Mouse (Mus musculus): ENCODE measurements around the gene Susd2. TPM values are rescaled to one million over a fixed set of nuclear protein-coding genes. Genes with fewer than 3 reads are reported as not detected.

Susd2 gene
- polyA plus RNA-seq, 1 experiment from 2014 or later: 0.96 TPM

DNA sequence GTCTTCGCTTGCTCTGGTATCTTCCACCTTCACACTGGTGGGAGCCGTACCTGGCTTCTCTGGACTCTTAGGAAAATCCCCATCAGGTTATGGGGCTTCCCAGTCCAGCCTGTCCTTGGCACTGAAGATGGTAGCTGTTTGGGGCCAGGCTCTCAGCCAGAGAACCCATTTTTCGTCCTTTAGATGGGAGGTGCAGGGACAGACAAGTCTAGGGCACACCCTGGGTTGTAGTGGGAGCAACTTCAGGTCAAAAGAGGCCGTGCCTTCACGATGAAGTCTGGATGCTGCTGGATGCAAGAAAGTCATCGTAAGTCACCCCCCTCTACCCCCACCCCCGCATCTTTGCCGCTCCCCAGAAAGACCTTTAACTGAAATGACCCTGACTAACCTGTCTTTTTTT lies 9.2 kb downstream of the Susd2 start:
- no peaks in the 10 kb centered on the region for H3K9me3 ChIP-seq (replicated peaks)
- WGBS: 96% methylated on average over 8 of the region's 8 CpGs
- no peaks in the 10 kb centered on the region for H3K4me1 ChIP-seq
- H3K27me3 ChIP-seq (ENCODE audit: low read depth, poor library complexity, severe bottlenecking): no peaks in the 10 kb centered on the region
- no peak overlapping the region for H3K27ac ChIP-seq
- no peak for DNase-seq (ENCODE audit: low spot score)
- H3K36me3 ChIP-seq: no peaks in the 10 kb centered on the region
- no peak overlapping the region for H3K4me3 ChIP-seq

DNA sequence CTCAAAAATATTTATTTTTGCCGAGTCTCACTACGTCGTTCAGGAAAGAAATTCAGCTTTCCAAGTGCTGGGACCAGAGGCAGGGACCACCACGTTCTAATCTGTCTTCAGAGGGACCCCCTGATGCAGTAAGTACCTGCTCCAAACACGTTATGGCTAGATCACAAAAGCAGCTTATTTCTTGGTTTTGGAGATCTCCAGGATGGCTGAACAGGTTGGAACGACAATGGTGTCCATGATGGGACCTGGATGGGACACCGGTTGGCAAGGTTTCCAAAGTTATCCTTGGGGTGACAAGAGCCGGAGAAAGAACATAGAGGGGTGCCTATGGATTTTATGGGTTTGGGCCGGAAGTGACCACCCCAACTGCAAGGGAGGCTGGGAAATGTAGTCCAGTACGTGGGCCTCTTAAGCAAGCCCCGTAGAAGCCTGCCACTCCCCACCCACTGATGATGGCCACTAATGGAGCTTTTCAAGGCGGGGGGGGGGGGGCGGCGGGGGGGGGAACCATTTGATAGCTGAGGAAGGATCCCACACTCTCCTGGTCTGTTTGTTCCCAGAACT lies 10.2 kb downstream of the Susd2 start:
- no peak for DNase-seq (ENCODE audit: low spot score)
- H3K4me1 ChIP-seq: no peaks in the 10 kb centered on the region
- no peaks in the 10 kb centered on the region for H3K36me3 ChIP-seq
- H3K27me3 ChIP-seq (ENCODE audit: low read depth, poor library complexity, severe bottlenecking): no peaks in the 10 kb centered on the region
- H3K9me3 ChIP-seq (replicated peaks): no peaks in the 10 kb centered on the region
- no peak overlapping the region for H3K4me3 ChIP-seq
- 70% methylated on average over 14 of the region's 14 CpGs for WGBS
- no peak overlapping the region for H3K27ac ChIP-seq

DNA sequence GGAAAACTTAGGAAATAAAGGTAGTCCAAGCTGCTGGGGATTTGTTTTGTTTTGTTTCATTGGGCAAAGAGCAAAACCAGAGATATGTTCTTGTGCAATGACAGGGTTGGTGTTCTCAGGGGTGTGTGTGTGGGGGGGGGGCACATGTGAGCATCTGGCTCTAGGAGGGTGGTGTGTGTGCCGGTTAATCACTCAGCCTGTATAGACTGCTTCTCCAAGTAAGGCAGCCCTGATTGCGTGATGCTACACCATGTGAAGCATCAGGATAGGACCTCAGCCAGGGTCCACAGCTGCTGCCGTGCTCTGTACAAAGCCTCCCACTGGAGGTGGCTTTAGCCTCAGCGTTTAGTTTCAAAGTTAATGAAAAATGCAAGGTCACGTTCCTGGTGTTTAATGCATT lies 10.8 kb downstream of the Susd2 start:
- no peaks in the 10 kb centered on the region for H3K27me3 ChIP-seq (ENCODE audit: low read depth, poor library complexity, severe bottlenecking)
- no peaks in the 10 kb centered on the region for H3K4me1 ChIP-seq
- H3K36me3 ChIP-seq: no peaks in the 10 kb centered on the region
- H3K4me3 ChIP-seq: no peak overlapping the region
- WGBS: 90% methylated on average over 5 of the region's 5 CpGs
- no peaks in the 10 kb centered on the region for H3K9me3 ChIP-seq (replicated peaks)
- no peak for DNase-seq (ENCODE audit: low spot score)
- H3K27ac ChIP-seq: no peak overlapping the region

DNA sequence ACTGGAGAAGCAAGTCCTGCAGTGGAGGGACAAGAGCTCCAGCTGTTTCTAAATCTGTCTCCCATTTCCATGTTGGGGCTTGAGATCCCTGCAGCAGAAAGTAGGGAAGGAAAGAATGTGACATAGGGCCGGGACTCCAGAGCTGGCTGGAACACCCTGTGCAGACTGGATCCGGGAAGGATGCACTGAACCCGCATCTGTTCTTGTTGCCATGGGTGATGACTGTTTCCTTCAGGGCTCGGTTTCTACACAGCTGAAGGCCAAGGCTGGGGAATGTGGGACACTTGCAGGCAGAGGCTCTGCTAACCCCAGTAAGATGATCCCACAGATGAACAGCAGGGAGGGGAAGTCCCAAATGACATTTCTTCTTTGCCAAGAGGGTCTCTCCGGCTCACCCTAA lies 11.2 kb downstream of the Susd2 start:
- WGBS: 67% methylated on average over 5 of the region's 5 CpGs
- Histone ChIP-seq H3K9me3 (replicated peaks) (no peaks in the 10 kb centered on the region), H3K27me3 (ENCODE audit: low read depth, poor library complexity, severe bottlenecking) (no peaks in the 10 kb centered on the region), H3K4me3 (no peak overlapping the region), H3K4me1 (no peaks in the 10 kb centered on the region), H3K27ac (no peak overlapping the region), H3K36me3 (no peaks in the 10 kb centered on the region)
- no peak for DNase-seq (ENCODE audit: low spot score)

DNA sequence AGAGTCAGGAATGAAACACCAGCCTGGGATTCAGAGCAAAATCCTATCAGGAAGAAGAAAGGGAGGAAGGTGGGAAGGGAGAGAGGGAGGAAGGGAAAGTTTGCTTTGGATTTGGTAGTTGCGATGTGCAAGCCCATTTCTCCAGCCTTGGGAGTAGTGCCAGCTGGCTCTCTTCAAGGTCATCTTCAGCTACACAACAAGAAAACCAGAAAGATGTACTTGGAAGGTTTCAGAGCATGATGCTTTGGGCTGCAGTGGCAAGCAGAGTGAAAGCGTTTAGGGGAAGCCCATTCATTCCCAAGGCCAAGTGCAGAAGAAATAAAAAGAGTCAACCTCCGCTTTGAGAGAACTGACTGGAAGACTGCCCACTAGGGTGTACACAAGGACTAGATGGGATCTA lies 16.3 kb downstream of the Susd2 start:
- H3K27me3 ChIP-seq (ENCODE audit: low read depth, poor library complexity, severe bottlenecking): no peaks in the 10 kb centered on the region
- H3K36me3 ChIP-seq: no peaks in the 10 kb centered on the region
- no peak for DNase-seq (ENCODE audit: low spot score)
- no peak overlapping the region for H3K4me3 ChIP-seq
- H3K4me1 ChIP-seq: peaks cover 2% of the 10 kb centered on the region
- H3K9me3 ChIP-seq (replicated peaks): no peaks in the 10 kb centered on the region
- H3K27ac ChIP-seq: no peak overlapping the region
- 88% methylated on average over 3 of the region's 3 CpGs for WGBS

DNA sequence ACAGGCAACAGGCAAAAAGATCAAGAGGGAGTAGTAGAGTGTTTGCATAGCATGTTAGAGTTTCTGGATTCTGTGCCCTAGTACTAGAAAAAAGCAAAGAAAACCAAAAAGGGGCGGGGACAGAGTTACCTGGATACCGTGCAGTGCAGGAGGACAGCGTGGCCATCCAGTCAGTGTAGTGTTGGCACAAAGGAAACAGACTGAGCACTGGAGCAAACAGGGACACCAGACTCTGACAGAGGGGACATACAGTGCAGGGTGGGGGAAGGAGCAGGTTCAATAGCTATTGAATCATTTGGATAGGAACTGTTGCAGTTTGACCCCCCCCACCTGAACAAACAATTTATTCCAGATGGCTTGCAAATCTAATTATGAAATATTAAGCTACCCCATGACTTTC lies 16.8 kb downstream of the Susd2 start:
- H3K4me1 ChIP-seq: peaks cover 2% of the 10 kb centered on the region
- H3K36me3 ChIP-seq: no peaks in the 10 kb centered on the region
- no peak overlapping the region for H3K27ac ChIP-seq
- no peak overlapping the region for H3K4me3 ChIP-seq
- no peaks in the 10 kb centered on the region for H3K27me3 ChIP-seq (ENCODE audit: low read depth, poor library complexity, severe bottlenecking)
- 83% methylated on average over 3 of the region's 3 CpGs for WGBS
- no peak for DNase-seq (ENCODE audit: low spot score)
- no peaks in the 10 kb centered on the region for H3K9me3 ChIP-seq (replicated peaks)

DNA sequence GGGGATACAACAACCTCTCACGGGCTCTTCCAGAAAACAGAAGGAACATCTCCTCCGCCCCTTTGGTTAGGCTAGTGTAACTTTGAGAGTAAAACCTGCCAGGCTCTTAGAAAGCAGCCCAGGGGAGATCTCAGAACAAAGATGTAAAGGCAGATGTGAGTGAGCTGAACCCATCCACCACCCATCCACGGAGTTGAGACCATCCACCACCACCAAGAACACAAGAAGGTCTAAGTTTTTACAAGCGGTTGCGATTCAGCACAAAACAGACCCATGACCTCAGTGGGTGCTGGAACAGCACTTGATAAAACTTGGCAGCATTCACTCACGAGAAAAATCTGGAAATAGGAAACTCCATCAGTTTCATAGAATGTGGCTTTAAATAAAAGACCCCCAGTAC lies 17.9 kb downstream of the Susd2 start:
- peaks cover 2% of the 10 kb centered on the region for H3K4me1 ChIP-seq
- H3K36me3 ChIP-seq: no peaks in the 10 kb centered on the region
- no peaks in the 10 kb centered on the region for H3K9me3 ChIP-seq (replicated peaks)
- no peaks in the 10 kb centered on the region for H3K27me3 ChIP-seq (ENCODE audit: low read depth, poor library complexity, severe bottlenecking)
- no peak overlapping the region for H3K27ac ChIP-seq
- DNase-seq (ENCODE audit: low spot score): no peak
- WGBS: 63% methylated on average over 6 of the region's 6 CpGs
- no peak overlapping the region for H3K4me3 ChIP-seq

DNA sequence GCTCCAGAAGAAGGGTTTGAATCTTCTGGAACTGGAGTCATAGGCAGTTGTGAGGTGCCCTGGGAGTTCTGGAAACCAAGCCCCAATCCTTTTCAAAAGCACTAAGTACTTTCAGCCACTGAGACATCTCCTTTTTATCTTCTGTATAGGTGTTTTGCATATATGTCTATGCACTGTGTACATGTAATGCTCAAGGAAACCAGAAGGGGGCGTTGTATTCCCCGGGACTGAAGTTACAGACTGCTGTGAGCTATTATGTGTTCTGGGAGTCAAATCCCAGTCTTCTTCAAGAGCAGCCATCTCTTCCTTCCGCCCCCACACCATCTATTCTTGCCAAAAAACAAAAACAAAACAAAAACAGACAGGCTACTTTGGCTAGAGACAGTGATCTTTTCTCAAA lies 23.0 kb downstream of the Susd2 start:
- Histone ChIP-seq H3K27ac (no peak overlapping the region), H3K4me1 (no peaks in the 10 kb centered on the region), H3K27me3 (ENCODE audit: low read depth, poor library complexity, severe bottlenecking) (no peaks in the 10 kb centered on the region), H3K4me3 (no peak overlapping the region), H3K9me3 (replicated peaks) (no peaks in the 10 kb centered on the region), H3K36me3 (no peaks in the 10 kb centered on the region)
- 49% methylated on average over 3 of the region's 3 CpGs for WGBS
- no peak for DNase-seq (ENCODE audit: low spot score)

DNA sequence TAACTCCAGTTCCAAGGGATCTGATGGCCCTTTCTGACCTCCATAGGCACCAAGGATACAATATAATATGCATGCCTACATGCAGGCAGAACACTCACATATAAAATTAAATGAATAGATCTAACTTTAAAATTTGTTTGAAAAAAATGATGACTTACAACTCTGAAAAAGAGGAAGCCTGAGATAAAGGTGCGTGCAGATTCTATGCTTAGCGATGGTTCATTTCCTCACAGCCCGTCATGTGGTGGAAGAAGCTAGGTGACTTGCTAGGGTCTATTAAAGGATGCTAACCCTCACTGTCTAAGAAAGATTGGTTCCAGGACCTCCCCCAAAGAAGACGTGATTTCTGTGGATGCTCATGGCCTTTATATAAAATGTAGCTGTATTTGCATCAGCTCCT lies 27.8 kb downstream of the Susd2 start:
- Histone ChIP-seq H3K9me3 (replicated peaks) (no peaks in the 10 kb centered on the region), H3K36me3 (no peaks in the 10 kb centered on the region), H3K27me3 (ENCODE audit: low read depth, poor library complexity, severe bottlenecking) (no peaks in the 10 kb centered on the region), H3K4me3 (no peak overlapping the region), H3K4me1 (no peaks in the 10 kb centered on the region), H3K27ac (no peak overlapping the region)
- DNase-seq (ENCODE audit: low spot score): no peak
- WGBS: 93% methylated on average over 4 of the region's 4 CpGs

DNA sequence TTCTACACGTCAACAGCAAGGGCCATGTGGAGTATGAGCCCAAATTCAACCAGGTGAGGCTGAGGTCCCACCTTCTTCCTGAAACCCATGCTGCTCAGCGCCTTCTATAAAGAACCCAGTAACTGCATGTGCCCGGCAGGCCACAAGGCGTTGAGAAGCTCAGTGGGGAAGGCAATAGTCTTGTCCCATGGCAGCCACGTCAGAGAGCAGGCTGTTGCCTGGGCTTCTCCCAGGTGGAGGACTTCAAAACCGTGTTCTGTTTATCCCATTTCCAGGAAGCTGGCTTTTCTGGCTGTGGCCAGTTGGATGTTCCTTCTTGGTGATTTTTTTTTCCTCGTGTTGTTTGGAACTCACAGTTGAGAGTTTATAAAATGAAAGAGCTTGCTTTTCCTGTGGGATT lies 33.3 kb downstream of the Susd2 start:
- Histone ChIP-seq H3K27ac (no peak overlapping the region), H3K9me3 (replicated peaks) (no peaks in the 10 kb centered on the region), H3K36me3 (no peaks in the 10 kb centered on the region), H3K4me1 (no peaks in the 10 kb centered on the region), H3K27me3 (ENCODE audit: low read depth, poor library complexity, severe bottlenecking) (no peaks in the 10 kb centered on the region), H3K4me3 (no peak overlapping the region)
- 56% methylated on average over 7 of the region's 7 CpGs for WGBS
- DNase-seq (ENCODE audit: low spot score): no peak

DNA sequence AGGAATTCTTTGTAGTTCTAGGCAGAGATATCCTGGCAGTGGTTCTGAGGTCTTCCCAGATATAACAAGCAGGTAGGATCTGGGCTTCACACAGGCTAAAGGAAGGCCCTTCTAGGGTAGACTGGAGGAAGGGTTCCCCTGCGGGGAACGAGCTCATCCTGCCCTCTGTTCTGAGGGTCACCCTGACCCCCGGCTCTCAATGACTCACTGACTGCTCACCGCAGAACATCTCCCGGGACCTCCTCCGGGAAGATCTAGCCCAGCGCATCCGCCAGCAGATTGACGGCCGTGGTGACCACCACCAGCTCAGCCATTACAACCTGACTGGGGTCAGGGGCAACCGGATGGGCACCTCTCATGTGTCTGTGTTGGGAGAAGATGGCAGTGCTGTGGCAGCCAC lies 34.8 kb downstream of the Susd2 start:
- Histone ChIP-seq H3K9me3 (replicated peaks) (no peaks in the 10 kb centered on the region), H3K4me1 (no peaks in the 10 kb centered on the region), H3K36me3 (no peaks in the 10 kb centered on the region), H3K27me3 (ENCODE audit: low read depth, poor library complexity, severe bottlenecking) (no peaks in the 10 kb centered on the region), H3K4me3 (no peak overlapping the region), H3K27ac (no peak overlapping the region)
- no peak for DNase-seq (ENCODE audit: low spot score)
- 91% methylated on average over 11 of the region's 11 CpGs for WGBS

DNA sequence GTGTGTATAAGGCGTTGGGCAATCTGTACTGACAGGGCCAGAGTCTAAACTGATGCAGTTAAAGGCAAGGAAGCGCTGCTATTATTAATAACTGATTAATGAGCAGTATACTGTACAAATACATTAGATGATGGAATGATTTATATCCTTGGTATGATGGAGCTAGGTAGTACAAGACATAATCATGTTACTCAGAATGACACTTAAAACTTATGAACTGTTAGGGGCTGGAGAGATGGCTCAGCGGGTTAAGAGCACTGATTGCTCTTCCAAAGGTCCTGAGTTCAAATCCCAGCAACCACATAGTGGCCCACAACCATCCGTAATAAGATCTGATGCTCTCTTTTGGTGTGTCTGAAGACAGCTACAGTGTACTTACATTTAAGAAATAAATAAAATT lies 36.6 kb downstream of the Susd2 start:
- Histone ChIP-seq H3K9me3 (replicated peaks) (no peaks in the 10 kb centered on the region), H3K27me3 (ENCODE audit: low read depth, poor library complexity, severe bottlenecking) (no peaks in the 10 kb centered on the region), H3K36me3 (no peaks in the 10 kb centered on the region), H3K4me1 (no peaks in the 10 kb centered on the region), H3K4me3 (no peak overlapping the region), H3K27ac (no peak overlapping the region)
- 86% methylated on average over 4 of the region's 4 CpGs for WGBS
- DNase-seq (ENCODE audit: low spot score): no peak

DNA sequence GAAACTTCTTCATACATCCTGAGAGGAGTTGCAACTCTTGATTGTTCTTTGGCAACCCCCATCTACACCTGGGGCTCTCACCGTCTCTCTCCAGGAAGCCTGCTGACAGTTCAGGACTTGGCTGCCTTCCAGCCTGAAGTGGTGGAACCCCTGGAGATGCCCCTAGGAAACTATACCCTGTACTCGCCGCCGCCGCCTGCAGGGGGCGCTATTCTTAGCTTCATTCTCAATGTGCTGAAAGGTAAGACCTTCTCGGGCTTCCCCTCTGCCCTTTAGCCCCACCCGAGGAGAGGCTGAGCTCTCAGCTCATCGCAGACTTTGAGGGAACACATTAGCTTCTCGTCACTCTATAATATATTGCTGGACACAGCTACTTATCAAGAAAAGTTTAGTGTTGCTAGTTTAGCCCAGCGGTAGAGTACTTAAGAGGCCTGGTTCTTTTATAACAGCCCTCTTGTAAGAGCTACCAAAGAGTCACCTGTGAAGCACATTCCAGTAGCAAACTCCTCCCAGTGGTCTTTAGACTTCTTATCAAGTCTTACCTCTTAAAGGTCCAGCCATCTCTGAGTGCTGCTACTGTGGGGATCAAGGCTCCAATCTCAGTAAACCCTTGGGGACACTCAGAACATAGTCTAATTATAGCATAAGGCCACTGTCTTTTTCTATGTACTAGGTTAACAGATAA lies 38.5 kb downstream of the Susd2 start:
- H3K4me3 ChIP-seq: no peak overlapping the region
- H3K27ac ChIP-seq: no peak overlapping the region
- H3K27me3 ChIP-seq (ENCODE audit: low read depth, poor library complexity, severe bottlenecking): no peaks in the 10 kb centered on the region
- H3K4me1 ChIP-seq: no peaks in the 10 kb centered on the region
- no peaks in the 10 kb centered on the region for H3K9me3 ChIP-seq (replicated peaks)
- H3K36me3 ChIP-seq: no peaks in the 10 kb centered on the region
- DNase-seq (ENCODE audit: low spot score): no peak
- WGBS: 41% methylated on average over 11 of the region's 11 CpGs

DNA sequence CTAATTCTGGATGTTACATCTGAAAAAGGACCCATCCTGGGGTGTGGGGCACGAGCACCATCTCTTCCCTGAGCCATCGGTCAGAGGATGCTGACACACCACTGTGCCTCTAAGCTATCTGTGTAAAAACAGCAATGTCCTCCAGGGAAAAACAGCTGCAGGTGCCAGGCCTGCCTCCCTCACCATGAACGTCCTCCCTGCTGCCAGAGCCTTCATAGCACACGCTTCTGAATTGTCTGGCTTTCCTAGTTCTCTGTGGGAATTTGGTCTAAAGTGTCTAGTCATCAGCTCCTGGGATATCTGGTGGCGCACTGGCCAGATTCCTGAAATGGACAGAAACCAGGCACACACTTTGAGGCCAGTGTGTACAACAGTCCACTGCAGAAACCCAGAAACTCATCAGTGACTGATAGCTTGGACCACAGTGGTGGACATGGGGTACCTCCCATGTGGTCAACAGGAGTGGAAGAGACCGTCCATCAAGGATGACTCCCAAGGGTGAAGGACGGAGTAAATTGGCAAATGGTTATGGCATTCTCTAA lies 43.5 kb downstream of the Susd2 start:
- no peak for DNase-seq (ENCODE audit: low spot score)
- Histone ChIP-seq H3K4me1 (no peaks in the 10 kb centered on the region), H3K27ac (no peak overlapping the region), H3K9me3 (replicated peaks) (no peaks in the 10 kb centered on the region), H3K27me3 (ENCODE audit: low read depth, poor library complexity, severe bottlenecking) (no peaks in the 10 kb centered on the region), H3K4me3 (no peak overlapping the region), H3K36me3 (no peaks in the 10 kb centered on the region)
- WGBS: 86% methylated on average over 7 of the region's 7 CpGs
